Mouse (Mus musculus): ENCODE data around the gene Smarcd3.

Smarcd3 gene

GRCm38 (mm10) chr5:24620626-24621025, 3.6 kb downstream of the Smarcd3 start:
- DNase-seq (ENCODE audit: low spot score in 2 of 2): no peak

DNA sequence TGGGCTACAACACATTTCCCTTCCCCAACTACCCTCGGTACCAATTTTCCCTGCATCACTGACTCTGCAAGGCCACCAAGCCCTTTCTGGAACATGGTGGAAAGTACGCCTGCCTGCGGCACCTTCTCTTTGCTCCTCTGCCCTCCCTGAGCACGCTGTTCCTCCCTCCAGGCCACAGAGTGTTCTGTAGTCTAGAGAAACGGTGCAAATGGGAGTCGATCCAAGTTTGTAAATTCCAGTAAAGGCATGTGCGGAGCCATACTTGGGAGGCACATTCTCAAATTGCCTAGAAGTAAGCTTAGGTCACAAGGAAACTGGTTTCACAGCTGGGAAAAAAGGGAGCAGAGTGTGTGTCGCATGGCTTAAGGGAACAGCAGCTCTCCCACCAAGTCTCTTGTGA, 4.1 kb downstream of the Smarcd3 start:
- no peak for DNase-seq (ENCODE audit: low spot score in 2 of 2)

DNA sequence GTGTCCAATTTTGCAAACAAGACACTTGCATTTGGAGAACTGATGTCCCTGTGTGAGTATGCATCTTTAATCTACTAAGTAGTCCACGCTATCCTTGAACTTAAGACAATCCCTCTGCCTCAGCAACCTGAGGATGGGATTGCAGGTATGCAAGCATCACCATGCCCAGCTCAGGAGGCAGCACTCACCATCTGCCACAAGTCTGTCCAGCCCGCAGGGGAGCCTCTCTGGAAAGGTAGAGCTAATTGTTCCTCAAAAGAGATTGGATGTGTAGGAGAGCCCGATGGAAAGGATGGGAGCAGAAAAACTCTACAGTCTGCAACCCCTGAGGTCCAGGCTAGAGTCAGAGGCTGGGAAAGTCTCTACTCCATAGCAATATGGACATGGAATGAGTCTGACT, 5.3 kb downstream of the Smarcd3 start:
- no peak for DNase-seq (ENCODE audit: low spot score in 2 of 2)

GRCm38 (mm10) chr5:24615097-24615496, 9.1 kb downstream of the Smarcd3 start:
- DNase-seq (ENCODE audit: low spot score in 2 of 2): no peak

DNA sequence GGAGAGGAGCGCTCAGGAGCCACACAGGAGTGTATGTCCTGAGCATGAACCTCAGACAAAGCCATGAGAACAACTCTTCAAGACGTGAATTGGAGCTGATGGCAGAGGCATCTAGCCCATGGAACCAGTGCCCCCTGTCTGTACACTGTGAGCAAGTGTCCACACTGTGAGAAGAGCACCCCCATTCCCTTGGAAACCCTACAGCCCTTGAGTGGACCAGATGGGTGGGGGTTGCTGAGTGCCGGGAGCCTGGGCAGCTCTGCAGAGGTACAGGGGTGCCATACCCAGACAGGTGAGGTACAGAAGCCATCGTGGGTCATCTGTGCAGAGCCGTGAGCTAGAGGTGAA, 11.9 kb downstream of the Smarcd3 start:
- no peak for DNase-seq (ENCODE audit: low spot score in 2 of 2)

DNA sequence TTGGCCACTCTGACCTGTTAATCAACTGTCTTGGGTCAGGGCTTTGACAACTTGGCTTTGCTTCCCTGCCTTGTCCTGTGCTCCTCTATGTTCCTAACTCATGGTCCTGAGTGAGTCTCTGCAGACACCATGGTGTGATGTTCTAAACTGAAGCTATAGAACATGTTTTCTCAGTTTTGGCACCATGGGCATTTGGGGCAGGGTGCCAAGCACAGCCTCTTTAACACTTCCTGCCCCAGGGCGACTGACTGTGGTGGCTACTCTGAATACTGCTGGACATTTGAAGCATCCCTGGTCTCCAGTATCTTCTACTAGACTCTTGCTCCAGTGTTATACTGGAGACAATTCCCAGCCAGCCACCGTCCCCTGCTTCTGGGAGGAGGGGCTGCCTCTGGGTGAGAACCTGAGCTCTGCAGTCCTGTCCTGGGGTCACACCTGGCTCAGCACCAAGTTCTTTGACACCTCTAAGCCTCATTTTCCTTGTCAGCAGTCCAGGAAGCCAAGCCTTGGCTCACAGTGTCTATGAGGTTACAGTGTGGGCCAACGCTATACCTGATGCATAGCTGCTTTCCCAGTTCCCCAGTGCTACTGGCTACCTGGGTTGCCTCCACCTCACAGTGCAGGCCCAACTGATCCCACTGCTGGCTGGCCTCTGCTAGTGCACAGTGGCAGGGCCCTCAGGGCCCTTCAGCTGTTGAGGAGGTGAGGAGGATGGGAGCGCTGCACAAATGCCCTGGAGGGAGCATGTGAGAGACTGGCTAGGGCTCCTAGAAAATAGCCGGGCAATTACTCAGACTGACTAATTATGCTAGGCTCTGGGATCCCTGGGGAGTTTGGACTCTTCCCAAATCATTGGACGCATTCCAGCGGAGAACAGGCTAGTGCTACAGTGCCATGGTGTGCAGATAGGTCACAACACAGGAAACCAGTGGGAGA, 12.6 kb downstream of the Smarcd3 start:
- no peak for DNase-seq (ENCODE audit: low spot score in 2 of 2)

GRCm38 (mm10) chr5:24609388-24609787, 14.8 kb downstream of the Smarcd3 start:
- no peak for DNase-seq (ENCODE audit: low spot score in 2 of 2)

DNA sequence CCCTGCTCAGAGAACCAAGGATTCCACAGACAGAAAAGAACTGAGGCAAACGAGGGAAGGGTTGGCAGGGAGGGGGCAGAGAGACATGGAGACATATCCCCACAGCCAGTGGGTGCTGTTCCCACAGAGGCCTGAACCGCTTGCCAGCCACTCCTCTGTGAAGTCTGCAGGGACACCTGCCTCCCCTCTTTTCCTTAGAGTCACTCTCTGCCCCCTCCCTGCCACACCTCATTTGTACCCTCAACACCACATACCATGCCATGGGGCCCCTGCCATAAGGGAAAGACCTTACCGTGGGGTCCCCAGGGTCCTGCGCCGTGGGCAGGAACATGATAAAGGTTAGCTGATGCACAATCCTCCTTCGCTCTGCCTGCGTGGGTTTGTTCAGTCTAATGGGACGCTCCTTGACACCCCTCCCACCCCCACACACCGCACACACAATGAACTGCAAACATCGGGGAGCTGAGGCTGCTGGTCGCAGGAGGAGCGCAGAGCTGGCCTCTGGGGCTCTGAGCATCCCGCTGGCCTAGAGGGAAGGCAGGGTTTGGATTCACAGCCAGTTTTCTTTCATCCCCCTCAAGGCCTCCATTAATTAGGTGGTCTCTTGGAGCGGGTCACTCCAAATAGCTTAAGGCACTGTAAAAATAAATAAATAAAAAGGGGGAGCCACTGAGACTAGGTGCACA, 18.1 kb downstream of the Smarcd3 start:
- DNase-seq (ENCODE audit: low spot score in 2 of 2): no peak

DNA sequence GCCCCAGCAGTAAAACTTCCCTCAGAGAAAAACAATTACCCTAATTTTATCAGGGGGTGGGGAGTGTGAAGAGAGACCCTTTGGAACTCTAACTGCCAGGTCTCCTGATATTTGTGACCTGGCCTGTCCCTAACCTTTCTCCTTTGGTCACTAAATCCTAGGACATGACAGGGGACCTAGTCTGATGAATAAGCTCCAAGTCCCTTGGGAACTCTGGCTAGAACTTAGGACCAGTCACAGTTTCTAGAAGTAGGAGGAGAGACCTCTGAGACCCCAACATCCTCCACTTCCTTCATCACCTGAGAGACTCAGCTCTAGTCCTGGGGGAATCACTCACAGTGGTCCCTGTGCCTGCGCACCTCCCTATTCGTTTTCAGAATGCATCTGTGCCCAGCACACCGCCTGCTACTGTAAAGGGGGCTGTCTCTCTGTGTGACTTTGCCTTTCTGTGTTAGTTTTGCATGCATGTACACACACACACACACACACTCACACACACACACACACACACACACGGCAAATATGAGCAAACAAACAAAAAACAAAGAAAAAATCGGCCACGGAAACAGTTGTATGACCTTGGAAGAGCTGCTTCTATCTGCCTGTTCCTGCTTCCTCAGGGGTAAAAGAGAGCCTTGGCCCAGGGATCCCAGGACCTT, 18.8 kb downstream of the Smarcd3 start:
- no peak for DNase-seq (ENCODE audit: low spot score in 2 of 2)

DNA sequence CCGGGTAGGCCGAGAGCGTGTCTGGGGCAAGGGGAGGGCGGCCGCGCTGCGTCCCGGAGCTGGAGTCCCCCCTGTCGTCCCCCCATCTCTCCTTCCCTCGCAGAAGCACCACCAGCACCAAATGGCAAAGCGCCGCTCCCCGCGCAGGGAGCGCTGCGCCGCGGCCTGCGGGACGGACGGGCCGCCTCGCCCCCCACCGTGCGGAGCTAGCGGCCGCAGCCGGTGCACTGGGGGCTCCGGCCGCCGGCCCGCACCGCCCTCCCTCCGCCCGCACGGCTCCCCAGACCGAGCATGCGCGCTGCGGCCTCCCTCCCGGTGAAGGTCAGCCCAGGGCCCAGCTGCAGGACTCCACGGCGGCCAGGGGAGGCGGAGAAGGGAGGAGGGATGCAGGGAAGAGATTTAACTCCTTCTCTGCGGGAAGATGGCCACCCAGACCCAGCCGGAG, 19.5 kb downstream of the Smarcd3 start:
- DNase-seq (ENCODE audit: low spot score in 2 of 2): peak in 1 of 2 experiments; percentile 69

- no peak for DNase-seq (ENCODE audit: low spot score in 2 of 2)
These were observed 20.0 kb downstream of the Smarcd3 start for GRCm38 (mm10) chr5:24604080-24604655.

DNA sequence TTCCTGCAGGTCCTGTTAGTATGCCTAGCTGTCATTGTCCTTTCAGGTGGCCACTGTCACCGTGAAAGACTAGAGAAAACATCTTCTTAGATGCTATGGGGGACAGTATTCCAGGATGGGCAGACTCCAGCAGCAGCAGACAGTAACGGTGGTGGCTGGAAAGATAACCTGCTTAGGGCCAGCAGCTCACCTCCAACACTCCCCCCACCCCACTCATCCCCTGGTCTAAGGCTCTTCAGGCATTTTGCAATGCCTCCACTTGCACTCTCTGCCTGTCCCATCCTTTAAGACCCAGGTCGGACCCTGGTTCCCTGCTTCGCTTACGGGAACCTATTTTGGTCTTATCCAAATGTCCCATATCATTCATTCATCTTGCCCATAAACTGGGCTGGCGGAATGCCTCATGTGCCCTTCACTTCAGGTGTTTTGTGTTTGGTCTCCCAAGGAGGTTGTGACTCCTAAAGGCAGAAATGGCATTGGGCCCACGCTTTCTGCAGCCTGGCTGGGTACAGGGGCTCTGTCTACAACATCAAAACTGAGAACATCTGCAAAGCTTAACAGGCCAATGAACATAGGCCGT, 20.7 kb downstream of the Smarcd3 start:
- no peak for DNase-seq (ENCODE audit: low spot score in 2 of 2)

DNA sequence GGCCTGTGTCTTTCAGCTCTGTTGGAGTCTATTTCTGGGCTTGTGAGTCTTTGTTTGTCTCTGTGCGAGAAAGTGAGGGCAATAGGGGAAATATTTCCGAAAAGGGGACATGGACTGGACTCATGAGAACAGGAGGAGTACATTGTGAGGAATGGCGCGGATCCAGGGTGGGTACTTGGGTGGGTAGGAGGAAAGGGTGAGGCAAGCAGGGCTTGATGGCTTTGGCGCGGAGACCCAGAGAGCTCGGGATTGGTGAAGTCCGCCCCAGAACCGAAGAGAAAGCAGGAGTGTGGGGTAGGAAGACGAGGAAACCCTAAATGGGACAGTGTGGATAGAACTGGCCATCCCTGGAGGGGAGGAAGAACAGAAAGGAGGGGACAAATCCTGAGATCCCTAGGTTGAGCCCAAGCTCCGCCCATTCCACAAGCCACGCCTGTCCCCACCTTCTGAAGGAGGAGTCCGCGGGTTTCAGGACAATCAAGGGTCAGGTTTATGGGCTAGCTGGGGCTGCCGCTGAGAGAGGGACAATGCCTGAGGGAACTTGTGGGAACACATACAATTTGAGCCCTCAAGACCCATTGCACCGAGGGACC, 21.4 kb downstream of the Smarcd3 start:
- no peak for DNase-seq (ENCODE audit: low spot score in 2 of 2)

GRCm38 (mm10) chr5:24601911-24602750, 22.1 kb downstream of the Smarcd3 start:
- no peak for DNase-seq (ENCODE audit: low spot score in 2 of 2)

DNA sequence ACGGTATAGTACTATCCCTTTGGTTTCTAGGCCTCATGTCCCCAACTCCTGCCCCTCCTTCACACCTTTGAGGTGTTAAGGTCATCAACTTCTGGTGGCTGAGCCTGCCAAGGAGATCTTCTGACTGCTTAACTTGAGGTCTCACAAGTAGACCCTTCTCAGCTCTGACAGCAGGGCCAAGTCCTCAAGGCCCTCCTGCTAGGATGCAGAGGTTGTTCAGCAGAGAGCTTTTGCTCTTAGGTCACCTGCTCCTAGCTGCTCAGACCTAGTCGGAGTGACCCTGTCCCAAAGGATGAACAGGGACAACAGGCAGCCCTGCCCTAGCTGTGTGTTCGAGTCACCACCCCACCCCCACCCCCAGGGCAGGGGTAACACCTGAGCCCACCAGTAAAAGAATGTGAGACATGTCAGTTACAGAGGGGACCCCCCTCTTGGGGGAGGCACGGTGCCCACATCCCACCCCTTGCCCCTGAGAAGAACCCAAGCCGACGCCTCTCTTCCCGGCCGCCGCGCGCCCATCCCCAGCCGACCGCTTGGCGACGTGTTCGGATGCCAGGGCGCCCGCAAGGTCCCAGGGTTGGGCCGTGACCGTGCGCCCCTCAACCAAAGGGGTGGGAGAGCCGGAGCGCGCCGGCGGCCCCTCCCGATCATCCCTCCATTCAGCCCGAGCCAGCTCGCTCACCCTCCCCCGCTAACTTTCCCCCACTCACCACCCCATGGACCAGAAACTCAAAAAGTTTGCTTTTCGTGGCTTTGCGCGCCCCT, 23.0 kb downstream of the Smarcd3 start:
- no peak for DNase-seq (ENCODE audit: low spot score in 2 of 2)

DNA sequence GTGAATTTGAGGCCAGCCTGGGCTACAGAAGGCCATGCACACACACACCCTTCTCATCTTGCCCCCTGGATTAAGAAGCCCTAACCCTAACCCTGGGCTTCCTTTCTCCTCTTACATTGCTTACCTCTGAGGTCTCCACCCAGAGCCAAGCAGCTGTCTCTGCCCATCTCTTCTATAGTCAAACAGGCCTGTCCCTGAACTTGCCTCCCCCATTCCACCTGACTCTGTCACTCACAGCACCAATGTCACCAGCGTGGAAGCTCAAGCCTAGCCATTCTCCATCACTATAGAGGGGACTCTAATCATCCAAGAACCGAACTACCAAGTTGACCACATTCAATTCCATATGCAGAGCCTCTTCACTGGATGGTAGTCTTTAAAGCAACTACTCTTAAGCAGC, 24.0 kb downstream of the Smarcd3 start:
- no peak for DNase-seq (ENCODE audit: low spot score in 2 of 2)

DNA sequence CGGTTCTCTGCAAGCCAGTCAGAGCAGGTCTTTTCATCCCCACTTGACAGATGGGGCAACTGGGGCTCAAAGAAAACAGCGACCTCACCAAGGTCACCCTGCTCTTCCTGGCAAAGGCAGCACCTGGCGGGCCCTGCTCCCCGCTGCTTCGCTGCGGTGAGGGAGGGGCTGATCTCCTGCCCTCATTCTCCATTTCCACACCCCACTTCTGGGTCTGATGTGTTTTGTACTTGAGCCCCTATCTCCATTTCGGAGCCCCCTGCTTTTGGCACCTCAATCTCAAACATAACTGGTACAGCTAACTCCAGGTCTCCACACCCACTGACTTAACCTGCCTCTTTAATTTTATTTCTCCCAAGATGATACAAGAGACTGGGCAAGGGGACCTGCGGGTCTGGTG, 25.1 kb downstream of the Smarcd3 start:
- no peak for DNase-seq (ENCODE audit: low spot score in 2 of 2)

GRCm38 (mm10) chr5:24598570-24599006, 25.6 kb downstream of the Smarcd3 start:
- DNase-seq (ENCODE audit: low spot score in 2 of 2): no peak

DNA sequence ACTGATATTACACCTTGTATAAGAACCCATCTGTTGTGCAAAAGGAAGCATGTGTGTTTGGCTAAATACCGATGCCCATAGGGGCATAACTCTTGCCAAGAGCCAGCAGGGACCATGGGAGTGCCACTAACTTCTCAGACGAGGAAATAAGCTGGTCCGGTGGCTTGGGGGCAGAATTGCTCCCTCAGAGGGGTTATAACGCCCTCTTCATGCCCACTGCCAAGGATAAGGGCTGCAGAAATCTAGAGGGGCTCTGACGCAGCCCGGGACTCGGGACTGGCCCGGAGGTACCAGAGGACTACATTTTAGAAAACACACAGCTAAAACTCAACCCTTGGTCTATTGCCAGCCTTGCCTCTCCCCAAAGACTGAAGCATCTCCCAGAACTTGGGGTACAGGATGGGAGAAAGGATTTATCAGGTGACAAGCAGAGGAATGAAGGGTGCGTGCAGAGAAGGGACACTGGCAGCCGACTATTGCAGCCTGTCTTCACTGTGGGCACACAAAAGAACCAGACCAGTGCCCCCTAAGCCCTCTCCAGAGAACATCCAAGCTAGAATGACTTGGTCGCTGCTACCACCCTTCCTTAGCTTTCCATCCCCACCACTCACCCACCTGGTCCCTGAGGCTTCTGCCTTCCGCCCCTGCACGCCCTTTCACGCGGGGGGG, 26.2 kb downstream of the Smarcd3 start:
- no peak for DNase-seq (ENCODE audit: low spot score in 2 of 2)
